ENCODE assay signal across 18 mouse cellular contexts in genomic region chr8:86718332-86718994, GRCm38 (mm10). TPM values are rescaled to one million over a fixed set of nuclear protein-coding genes. Genes with fewer than 3 reads are reported as not detected.
"Had no signal": no experiment of that assay in that cellular context is flagged by ENCODE, and none has a peak within 500 bp of the region (broad histone marks: within the 10 kb centered on the region; RNA-seq: fewer than 3 reads in every experiment).

No protein-coding gene starts in this region.

- H3K9me3 ChIP-seq: liver, embryonic 13.5 days; liver, embryonic 15.5 days; megakaryocyte, embryonic 14.5 days; midbrain, embryonic 13.5 days; midbrain, embryonic 15.5 days; neural tube, embryonic 12.5 days; stomach, embryonic 15.5 days had no signal

- H3K4me1 ChIP-seq: stomach, embryonic 15.5 days had no signal

- H3K4me2 ChIP-seq: liver, embryonic 13.5 days; liver, embryonic 15.5 days; midbrain, embryonic 11.5 days; midbrain, embryonic 13.5 days; midbrain, embryonic 15.5 days; neural tube, embryonic 12.5 days; stomach, embryonic 15.5 days had no signal

- H3K9ac ChIP-seq: liver, embryonic 13.5 days; liver, embryonic 15.5 days; liver, postnatal 0 days; midbrain, embryonic 13.5 days; midbrain, embryonic 15.5 days; neural tube, embryonic 12.5 days; stomach, embryonic 15.5 days had no signal

- H3K4me3 ChIP-seq: liver, embryonic 13.5 days; liver, embryonic 15.5 days; megakaryocyte, embryonic 14.5 days; midbrain, embryonic 13.5 days; midbrain, embryonic 15.5 days; neural tube, embryonic 12.5 days; stomach, embryonic 15.5 days had no signal

- ATAC-seq: liver, postnatal 0 days; midbrain, embryonic 13.5 days; midbrain, embryonic 15.5 days had no signal

- DNase-seq: liver, embryonic 13.5 days; liver, postnatal 0 days; lung, adult 2 months; lung, postnatal 14 days; right cerebral cortex, postnatal 14 days; thymus, adult 2 months; thymus, postnatal 25 days; thymus, postnatal 4 days had no signal

- H3K36me3 ChIP-seq: midbrain, embryonic 15.5 days had no signal

- H3K27ac ChIP-seq: liver, embryonic 13.5 days; liver, embryonic 15.5 days; macrophage; midbrain, embryonic 13.5 days; midbrain, embryonic 15.5 days; neural tube, embryonic 12.5 days; stomach, embryonic 15.5 days; stomach, postnatal 0 days had no signal

- H3K27me3 ChIP-seq: liver, embryonic 13.5 days; liver, embryonic 15.5 days; megakaryocyte, embryonic 14.5 days; midbrain, embryonic 13.5 days; midbrain, embryonic 15.5 days; neural tube, embryonic 12.5 days; stomach, embryonic 15.5 days had no signal

RNA-seq across cellular contexts. Expression of gene Gm10638, which starts 27.0 kb away (rescaled TPM):
- total RNA-seq: monocyte, adult 5-6 weeks had no signal
- polyA plus RNA-seq: macrophage had no signal
